Mouse (Mus musculus) CD4-positive helper T cell, adult 2 months (primary cell): ENCODE data around the gene Pramef17.
"Not testable (repeated sequence)": the region's sequence is repeated elsewhere in the genome, so short reads cannot be mapped to it uniquely, and the experiment has no call there.

Experiments used
- DNase-seq: peaks from one replicate; pipeline ENCODE4 v3.0.0-alpha.2; 2012; ENCODE audit warnings: low read depth, missing footprints, low spot score

Gene Pramef17

DNA sequence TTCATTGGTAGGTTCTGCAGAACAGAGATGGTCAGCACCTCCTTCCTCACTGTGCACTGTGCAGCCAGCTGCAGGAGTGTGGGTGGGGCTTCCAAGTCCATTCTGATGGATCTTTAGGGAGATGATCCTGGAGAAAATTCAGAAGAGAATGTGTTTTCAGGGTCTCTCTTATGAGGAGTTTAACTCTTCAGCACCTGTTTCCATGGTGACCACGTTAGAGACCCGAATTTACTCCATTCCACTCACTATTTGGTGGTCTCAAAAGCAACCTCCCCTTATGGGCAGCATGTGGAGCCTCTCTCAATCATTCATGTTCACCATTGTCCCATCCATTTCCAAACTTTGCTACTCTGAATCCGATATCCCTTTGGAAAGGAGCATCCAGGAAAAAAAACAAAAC, at the start of gene Pramef17:
Pramef17 (minus strand) TSS at position 101 of the 400 bp plus-strand sequence.
- DNase-seq: not testable (repeated sequence)

DNA sequence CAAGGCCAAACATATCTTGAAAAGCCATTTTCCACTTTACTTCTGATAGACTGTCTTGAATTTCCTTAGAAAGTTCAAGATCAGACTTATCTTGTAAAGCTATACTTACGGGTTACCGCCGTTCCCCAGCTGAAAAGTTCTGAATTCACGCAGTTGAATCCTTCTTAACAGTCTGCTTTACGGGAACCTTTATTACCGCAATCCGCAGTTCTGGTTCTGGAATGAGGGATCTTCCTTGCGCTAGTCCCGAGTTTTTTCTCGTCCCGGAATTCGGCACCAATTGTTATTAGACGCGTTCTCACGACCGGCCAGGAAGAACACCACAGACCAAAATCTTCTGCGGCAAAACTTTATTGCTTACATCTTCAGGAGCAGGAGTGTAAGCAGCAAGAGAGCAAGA, 6.0 kb downstream of the Pramef17 start:
- not testable (repeated sequence) for DNase-seq

DNA sequence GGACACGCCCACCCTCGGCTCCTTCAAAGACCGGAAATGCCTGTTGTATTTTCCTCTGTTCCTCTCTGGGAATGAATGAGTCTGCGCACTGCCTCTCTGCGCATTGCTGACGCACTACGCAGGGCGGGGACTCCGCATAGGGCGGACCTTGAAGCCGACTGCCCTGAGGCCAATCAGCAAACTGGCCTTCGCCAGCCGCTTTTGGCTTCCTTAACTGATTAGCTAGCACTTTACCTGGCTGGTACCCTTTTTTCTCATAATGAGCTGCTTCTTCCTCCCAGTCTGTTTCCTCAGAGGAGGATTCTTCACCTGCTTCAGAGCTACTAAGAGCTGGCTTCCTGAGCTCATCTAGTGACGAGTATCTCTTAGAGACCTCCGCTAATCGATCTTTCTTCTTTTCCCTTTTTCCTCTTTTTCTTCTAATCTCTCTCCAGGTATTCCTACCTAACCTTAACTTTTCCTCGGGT, 6.7 kb downstream of the Pramef17 start:
- not testable (repeated sequence) for DNase-seq

DNA sequence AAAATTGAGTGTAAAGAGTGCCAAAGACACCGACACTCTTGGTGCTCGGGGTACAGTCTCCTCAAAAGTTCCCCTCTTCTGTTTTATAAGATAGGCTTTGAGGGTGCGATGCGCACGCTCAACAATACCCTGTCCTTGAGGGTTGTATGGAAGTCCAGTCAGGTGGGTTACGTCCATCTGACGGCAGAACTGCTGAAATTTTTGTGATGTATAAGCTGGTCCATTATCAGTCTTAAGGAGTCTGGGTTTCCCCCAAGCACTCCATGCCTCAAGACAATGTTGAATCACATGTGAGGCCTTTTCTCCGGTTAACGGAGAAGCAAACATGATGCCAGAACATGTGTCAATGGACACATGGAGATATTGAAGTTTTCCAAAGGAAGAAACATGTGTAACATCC, 8.4 kb downstream of the Pramef17 start:
- not testable (repeated sequence) for DNase-seq

DNA sequence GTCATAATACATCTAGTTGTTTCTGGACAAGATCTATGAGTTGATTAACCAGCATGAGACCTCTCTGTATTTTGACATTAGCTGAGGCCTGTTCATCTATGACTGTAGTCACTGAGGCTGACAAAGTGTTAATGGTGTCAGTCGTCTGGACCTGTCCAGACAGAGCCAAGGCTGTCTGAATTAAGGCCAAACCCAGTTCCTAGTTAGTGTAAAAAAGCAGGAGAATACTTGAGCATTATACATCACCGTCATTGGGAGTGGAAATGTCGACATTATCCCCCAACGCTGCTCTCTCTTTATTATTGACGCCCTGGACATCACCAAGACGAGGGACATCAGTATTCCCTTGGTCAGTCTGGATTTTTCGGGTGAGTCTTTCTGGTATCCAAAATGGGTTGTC, 9.0 kb downstream of the Pramef17 start:
- DNase-seq: not testable (repeated sequence)

DNA sequence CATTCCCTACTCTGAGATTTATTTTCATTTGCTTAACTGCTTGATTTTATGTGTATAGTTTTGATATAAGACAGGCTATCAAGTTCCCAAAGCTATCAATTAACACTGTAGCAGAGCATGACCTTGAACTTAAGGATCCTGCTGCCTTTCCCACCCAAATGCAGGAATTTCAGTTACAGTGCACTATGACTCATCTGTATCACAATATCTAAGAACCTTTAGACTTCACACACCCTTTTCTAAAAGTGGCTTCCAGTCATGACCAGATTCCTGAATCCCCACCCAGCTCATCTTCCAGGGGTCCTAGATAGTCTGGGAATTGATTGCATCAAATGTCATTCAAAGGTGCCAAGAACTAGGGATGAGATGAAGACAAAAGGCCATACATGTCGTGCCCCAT, 10.7 kb downstream of the Pramef17 start:
- not testable (repeated sequence) for DNase-seq

DNA sequence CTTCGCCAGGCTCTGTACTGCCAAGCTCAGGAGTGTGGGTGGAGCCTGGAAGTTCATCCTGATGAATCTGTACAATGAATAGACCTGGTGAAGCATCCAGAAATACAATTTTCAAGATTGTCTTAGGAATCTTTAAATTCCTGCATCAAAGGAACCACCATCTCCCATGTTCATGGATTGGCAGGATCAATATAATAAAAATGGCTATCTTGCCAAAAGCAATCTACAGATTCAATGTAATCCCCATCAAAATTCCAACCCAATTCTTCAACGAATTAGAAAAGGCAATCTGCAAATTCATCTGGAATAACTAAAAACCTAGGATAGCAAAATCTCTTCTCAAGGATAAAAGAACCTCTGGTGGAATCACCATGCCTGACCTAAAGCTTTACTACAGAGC, 27.3 kb downstream of the Pramef17 start, which contains the start of gene Gm13101:
Gm13101 (minus strand) TSS at position 101 of the 400 bp plus-strand sequence.
- DNase-seq: not testable (repeated sequence)

DNA sequence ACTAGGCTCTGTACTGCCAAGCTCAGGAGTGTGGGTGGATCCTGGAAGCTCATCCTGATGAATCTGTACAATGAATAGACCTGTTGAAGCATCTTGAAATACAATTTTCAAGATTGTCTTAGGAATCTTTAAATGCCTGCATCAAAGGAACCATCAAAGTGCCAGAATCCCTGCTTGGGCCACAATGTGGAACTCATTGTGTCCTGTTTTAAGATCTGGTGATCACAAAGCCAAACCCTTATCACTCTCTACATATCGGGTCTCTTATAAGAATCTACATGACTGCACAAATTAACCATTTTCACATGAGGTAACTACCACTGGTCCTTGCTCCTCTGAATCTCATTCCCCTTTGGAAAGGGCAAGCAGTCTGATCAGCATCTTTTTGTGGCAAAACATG, 43.3 kb downstream of the Pramef17 start, which contains the start of gene Pramef25:
Pramef25 (minus strand) TSS at position 101 of the 400 bp plus-strand sequence.
- not testable (repeated sequence) for DNase-seq
